Mouse (Mus musculus): ENCODE measurements around the gene Boc.

DNA sequence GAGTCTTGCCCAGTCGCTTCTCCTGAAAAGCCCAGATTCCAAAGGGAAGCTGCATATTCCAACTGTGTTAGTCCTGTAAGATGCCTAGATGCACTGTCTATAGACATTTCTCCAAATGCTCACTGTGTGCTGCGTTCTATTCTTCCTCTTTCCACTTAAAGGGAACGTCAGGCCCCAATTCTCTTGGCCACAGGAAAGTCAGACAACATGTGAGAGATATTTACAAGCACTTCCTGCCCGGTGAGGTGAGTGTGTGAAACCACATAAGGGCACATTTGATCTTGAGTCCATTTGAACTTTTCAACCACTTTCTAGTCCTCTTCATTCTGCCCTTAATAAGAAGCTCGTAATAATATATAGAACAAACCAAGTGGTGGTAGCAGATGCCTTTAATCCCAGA lies 50.7 kb downstream of the Boc start:
- no peak for TF ChIP-seq POLR2A (IDR thresholded peaks at IDR 0.05; ENCODE audit: borderline replicate concordance, low read depth, low read length)
- no peak for TF ChIP-seq CTCF (IDR thresholded peaks at IDR 0.05; ENCODE audit: low read depth, low read length)

Measured in bone marrow macrophage, adult 2 months (primary cell).